Mouse (Mus musculus): Measurements from ENCODE around the gene Zfr2.
A peak's percentile ranks its signal among the peaks of the same experiment; 100 is the strongest.

The Zfr2 gene

GRCm38 (mm10) chr10:81288601-81289000, 55.6 kb downstream of the Zfr2 start:
- no peak for DNase-seq (ENCODE audit: low spot score)

GRCm38 (mm10) chr10:81289278-81289677, 56.3 kb downstream of the Zfr2 start:
- no peak for DNase-seq (ENCODE audit: low spot score)

GRCm38 (mm10) chr10:81289811-81290210, 56.9 kb downstream of the Zfr2 start:
- no peak for DNase-seq (ENCODE audit: low spot score)

- DNase-seq (ENCODE audit: low spot score): no peak
Observed at GRCm38 (mm10) chr10:81290698-81291460, 57.9 kb downstream of the Zfr2 start.

- DNase-seq (ENCODE audit: low spot score): no peak
Observed at GRCm38 (mm10) chr10:81291511-81292104, 58.7 kb downstream of the Zfr2 start, which contains the start of gene Tjp3. Gene Tjp3, minus strand, starts transcription at chr10:81291581.

- DNase-seq (ENCODE audit: low spot score): peak; percentile 100
Observed at GRCm38 (mm10) chr10:81292554-81293333, 59.8 kb downstream of the Zfr2 start, which contains the start of gene Pip5k1c. Gene Pip5k1c, plus strand, starts transcription at chr10:81292963.

GRCm38 (mm10) chr10:81293334-81294030, 60.5 kb downstream of the Zfr2 start:
- DNase-seq (ENCODE audit: low spot score): no peak

- no peak for DNase-seq (ENCODE audit: low spot score)
Observed at GRCm38 (mm10) chr10:81294442-81294841, 61.5 kb downstream of the Zfr2 start.

- DNase-seq (ENCODE audit: low spot score): no peak
Observed at GRCm38 (mm10) chr10:81295185-81295584, 62.2 kb downstream of the Zfr2 start.

GRCm38 (mm10) chr10:81297246-81297645, 64.3 kb downstream of the Zfr2 start:
- no peak for DNase-seq (ENCODE audit: low spot score)

- no peak for DNase-seq (ENCODE audit: low spot score)
Observed at GRCm38 (mm10) chr10:81297845-81298244, 64.9 kb downstream of the Zfr2 start.

- DNase-seq (ENCODE audit: low spot score): no peak
Observed at GRCm38 (mm10) chr10:81298369-81299100, 65.6 kb downstream of the Zfr2 start.

GRCm38 (mm10) chr10:81299585-81300351, 66.8 kb downstream of the Zfr2 start:
- DNase-seq (ENCODE audit: low spot score): no peak

GRCm38 (mm10) chr10:81300352-81300907, 67.5 kb downstream of the Zfr2 start:
- no peak for DNase-seq (ENCODE audit: low spot score)

- DNase-seq (ENCODE audit: low spot score): no peak
Observed at GRCm38 (mm10) chr10:81301321-81301720, 68.4 kb downstream of the Zfr2 start.

Data from left cerebral cortex, adult 11 months (tissue).